Mouse (Mus musculus): ENCODE data around the gene Cfap45. TPM values are rescaled to one million over a fixed set of nuclear protein-coding genes. Genes with fewer than 3 reads are reported as not detected.

The Cfap45 gene
- polyA plus RNA-seq (2012; ENCODE audit: insufficient read depth, insufficient read length, missing spikeins), result 0.87 and 1.2 TPM in 2 replicates

GRCm38 (mm10) chr1:172520576-172521440 lies at the start of gene Cfap45:
Gene Cfap45 (plus strand): TSS chr1:172520801.
- H3K4me3 ChIP-seq (ENCODE audit: insufficient read depth, low read length), result peak within 1 kb of the TSS; percentile 37
- H3K4me1 ChIP-seq (ENCODE audit: control insufficient read depth, insufficient read depth, low read length), result peaks cover 19% of the 10 kb centered on the region
- no peak within 1 kb of the TSS for H3K27ac ChIP-seq (ENCODE audit: insufficient read depth, low read depth, low read length)
- no peak for TF ChIP-seq CTCF (IDR thresholded peaks at IDR 0.05; ENCODE audit: low read depth, low read length)
- TF ChIP-seq POLR2A (IDR thresholded peaks at IDR 0.05; ENCODE audit: borderline replicate concordance, low read depth, low read length), result no peak

- Histone ChIP-seq H3K27ac (ENCODE audit: insufficient read depth, low read depth, low read length) (no peak overlapping the region), H3K4me1 (ENCODE audit: control insufficient read depth, insufficient read depth, low read length) (peaks cover 55% of the 10 kb centered on the region), H3K4me3 (ENCODE audit: insufficient read depth, low read length) (no peak overlapping the region)
- TF ChIP-seq POLR2A (IDR thresholded peaks at IDR 0.05; ENCODE audit: borderline replicate concordance, low read depth, low read length) (no peak), CTCF (IDR thresholded peaks at IDR 0.05; ENCODE audit: low read depth, low read length) (no peak)
These were observed 47.7 kb upstream of the Cfap45 start for GRCm38 (mm10) chr1:172472909-172473308.

GRCm38 (mm10) chr1:172474196-172474595 lies 46.4 kb upstream of the Cfap45 start:
- TF ChIP-seq CTCF (IDR thresholded peaks at IDR 0.05; ENCODE audit: low read depth, low read length) (no peak), POLR2A (IDR thresholded peaks at IDR 0.05; ENCODE audit: borderline replicate concordance, low read depth, low read length) (no peak)
- H3K27ac ChIP-seq (ENCODE audit: insufficient read depth, low read depth, low read length), result no peak overlapping the region
- peaks cover 59% of the 10 kb centered on the region for H3K4me1 ChIP-seq (ENCODE audit: control insufficient read depth, insufficient read depth, low read length)
- no peak overlapping the region for H3K4me3 ChIP-seq (ENCODE audit: insufficient read depth, low read length)

GRCm38 (mm10) chr1:172475054-172475741 lies 45.4 kb upstream of the Cfap45 start, which contains the start of gene Slamf9:
Gene Slamf9 (plus strand): TSS chr1:172475358.
- Histone ChIP-seq H3K4me3 (ENCODE audit: insufficient read depth, low read length) (peak within 1 kb of the TSS; percentile 21; the same call in 1 of the 2 replicates), H3K27ac (ENCODE audit: insufficient read depth, low read depth, low read length) (peak within 1 kb of the TSS; percentile 61), H3K4me1 (ENCODE audit: control insufficient read depth, insufficient read depth, low read length) (peaks cover 50% of the 10 kb centered on the region)
- no peak for TF ChIP-seq CTCF (IDR thresholded peaks at IDR 0.05; ENCODE audit: low read depth, low read length)
- no peak for TF ChIP-seq POLR2A (IDR thresholded peaks at IDR 0.05; ENCODE audit: borderline replicate concordance, low read depth, low read length)

- Histone ChIP-seq H3K4me1 (ENCODE audit: control insufficient read depth, insufficient read depth, low read length) (peaks cover 48% of the 10 kb centered on the region), H3K27ac (ENCODE audit: insufficient read depth, low read depth, low read length) (no peak overlapping the region), H3K4me3 (ENCODE audit: insufficient read depth, low read length) (no peak overlapping the region)
- TF ChIP-seq POLR2A (IDR thresholded peaks at IDR 0.05; ENCODE audit: borderline replicate concordance, low read depth, low read length), result no peak
These were observed 42.6 kb upstream of the Cfap45 start for GRCm38 (mm10) chr1:172478020-172478419.

GRCm38 (mm10) chr1:172480376-172480775 lies 40.2 kb upstream of the Cfap45 start:
- TF ChIP-seq CTCF (IDR thresholded peaks at IDR 0.05; ENCODE audit: low read depth, low read length), result no peak
- no peak for TF ChIP-seq POLR2A (IDR thresholded peaks at IDR 0.05; ENCODE audit: borderline replicate concordance, low read depth, low read length)
- H3K4me3 ChIP-seq (ENCODE audit: insufficient read depth, low read length), result no peak overlapping the region
- no peak overlapping the region for H3K27ac ChIP-seq (ENCODE audit: insufficient read depth, low read depth, low read length)
- H3K4me1 ChIP-seq (ENCODE audit: control insufficient read depth, insufficient read depth, low read length), result peaks cover 31% of the 10 kb centered on the region

GRCm38 (mm10) chr1:172481111-172481510 lies 39.5 kb upstream of the Cfap45 start:
- H3K4me3 ChIP-seq (ENCODE audit: insufficient read depth, low read length), result no peak overlapping the region
- H3K4me1 ChIP-seq (ENCODE audit: control insufficient read depth, insufficient read depth, low read length), result peaks cover 24% of the 10 kb centered on the region
- TF ChIP-seq POLR2A (IDR thresholded peaks at IDR 0.05; ENCODE audit: borderline replicate concordance, low read depth, low read length), result no peak
- no peak for TF ChIP-seq CTCF (IDR thresholded peaks at IDR 0.05; ENCODE audit: low read depth, low read length)
- no peak overlapping the region for H3K27ac ChIP-seq (ENCODE audit: insufficient read depth, low read depth, low read length)

GRCm38 (mm10) chr1:172481540-172482280 lies 38.9 kb upstream of the Cfap45 start, which contains the start of gene Igsf9:
Gene Igsf9 (plus strand): TSS chr1:172481788.
- H3K27ac ChIP-seq (ENCODE audit: insufficient read depth, low read depth, low read length), result no peak within 1 kb of the TSS
- TF ChIP-seq POLR2A (IDR thresholded peaks at IDR 0.05; ENCODE audit: borderline replicate concordance, low read depth, low read length) (no peak), CTCF (IDR thresholded peaks at IDR 0.05; ENCODE audit: low read depth, low read length) (no peak)
- peak within 1 kb of the TSS; percentile 56 for H3K4me3 ChIP-seq (ENCODE audit: insufficient read depth, low read length)
- H3K4me1 ChIP-seq (ENCODE audit: control insufficient read depth, insufficient read depth, low read length), result peaks cover 20% of the 10 kb centered on the region
